Mouse (Mus musculus): ENCODE results near the gene Col5a1. TPM values are rescaled to one million over a fixed set of nuclear protein-coding genes. Genes with fewer than 3 reads are reported as not detected.

Col5a1 gene
- polyA plus RNA-seq, 1 experiment from 2014 or later = 53.3 TPM

DNA sequence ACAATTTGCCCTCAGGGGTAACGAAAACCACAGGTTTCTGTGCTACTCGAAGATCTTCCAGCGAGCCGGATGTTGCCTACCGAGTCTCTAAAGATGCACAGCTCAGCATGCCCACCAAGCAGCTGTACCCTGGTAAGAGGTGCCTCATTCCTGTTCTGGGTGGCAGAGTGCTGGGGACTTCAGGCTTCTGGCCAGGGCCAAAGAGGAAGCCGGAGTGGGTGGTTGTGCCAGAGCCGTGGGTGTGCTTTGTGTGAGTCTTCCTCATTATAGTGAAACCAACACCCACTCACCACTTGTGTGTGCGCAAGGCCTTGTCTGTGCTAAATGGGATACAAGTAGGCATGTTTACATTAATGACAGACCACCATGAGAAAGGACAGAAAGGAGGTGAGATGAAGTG is 35.8 kb downstream of the Col5a1 start:
- H3K9me3 ChIP-seq (replicated peaks) = no peaks in the 10 kb centered on the region
- no peak overlapping the region for H3K4me2 ChIP-seq
- no peak overlapping the region for H3K9ac ChIP-seq
- H3K4me3 ChIP-seq = no peak overlapping the region
- H3K4me1 ChIP-seq (replicated peaks) = peaks cover 33% of the 10 kb centered on the region
- ATAC-seq (ENCODE audit: insufficient number of reproducible peaks, low FRiP score) = no peak
- 88% methylated on average over 8 of the region's 8 CpGs for WGBS
- 0 out of 2 replicates have a peak, but pooled peaks cover 2% of the 10 kb centered on the region for H3K36me3 ChIP-seq
- H3K27ac ChIP-seq (ENCODE audit: poor library complexity, severe bottlenecking) = no peak overlapping the region
- H3K27me3 ChIP-seq (replicated peaks) = no peaks in the 10 kb centered on the region

- H3K9ac ChIP-seq = no peak overlapping the region
- H3K4me2 ChIP-seq = no peak overlapping the region
- no peak for ATAC-seq (ENCODE audit: insufficient number of reproducible peaks, low FRiP score)
- H3K27ac ChIP-seq (ENCODE audit: poor library complexity, severe bottlenecking) = no peak overlapping the region
- WGBS = 80% methylated on average over 6 of the region's 6 CpGs
- H3K9me3 ChIP-seq (replicated peaks) = no peaks in the 10 kb centered on the region
- no peaks in the 10 kb centered on the region for H3K27me3 ChIP-seq (replicated peaks)
- H3K4me1 ChIP-seq (replicated peaks) = peaks cover 17% of the 10 kb centered on the region
- no peak overlapping the region for H3K4me3 ChIP-seq
- H3K36me3 ChIP-seq = 0 out of 2 replicates have a peak, but pooled peaks cover 7% of the 10 kb centered on the region
These were observed 37.5 kb downstream of the Col5a1 start for GRCm38 (mm10) chr2:27923718-27924117.

DNA sequence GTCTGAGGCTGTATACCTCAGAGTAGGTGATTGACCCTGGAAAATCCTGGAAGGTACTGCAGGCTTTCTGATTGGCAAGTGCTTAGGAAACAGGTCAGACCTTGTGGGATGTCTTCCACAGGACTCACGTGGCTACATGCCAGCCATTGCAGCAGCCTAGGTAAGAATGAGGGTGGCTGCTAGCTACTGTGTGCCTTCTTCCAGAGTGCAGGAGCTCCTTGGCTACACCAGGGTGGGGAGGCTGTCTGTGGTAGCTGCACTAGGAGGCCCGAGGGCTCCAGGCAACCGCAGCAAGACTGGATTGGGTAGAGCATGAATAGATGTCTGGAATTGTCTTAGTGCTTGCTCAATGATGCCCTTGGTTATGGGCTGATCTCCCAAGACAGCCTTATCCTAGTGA is 38.2 kb downstream of the Col5a1 start:
- no peaks in the 10 kb centered on the region for H3K9me3 ChIP-seq (replicated peaks)
- H3K36me3 ChIP-seq = peaks cover 10% of the 10 kb centered on the region; the same call in 1 of the 2 replicates
- no peak overlapping the region for H3K4me2 ChIP-seq
- peaks cover 9% of the 10 kb centered on the region for H3K4me1 ChIP-seq (replicated peaks)
- WGBS = 68% methylated on average over 3 of the region's 3 CpGs
- no peak for ATAC-seq (ENCODE audit: insufficient number of reproducible peaks, low FRiP score)
- no peak overlapping the region for H3K4me3 ChIP-seq
- no peaks in the 10 kb centered on the region for H3K27me3 ChIP-seq (replicated peaks)
- H3K27ac ChIP-seq (ENCODE audit: poor library complexity, severe bottlenecking) = no peak overlapping the region
- no peak overlapping the region for H3K9ac ChIP-seq

DNA sequence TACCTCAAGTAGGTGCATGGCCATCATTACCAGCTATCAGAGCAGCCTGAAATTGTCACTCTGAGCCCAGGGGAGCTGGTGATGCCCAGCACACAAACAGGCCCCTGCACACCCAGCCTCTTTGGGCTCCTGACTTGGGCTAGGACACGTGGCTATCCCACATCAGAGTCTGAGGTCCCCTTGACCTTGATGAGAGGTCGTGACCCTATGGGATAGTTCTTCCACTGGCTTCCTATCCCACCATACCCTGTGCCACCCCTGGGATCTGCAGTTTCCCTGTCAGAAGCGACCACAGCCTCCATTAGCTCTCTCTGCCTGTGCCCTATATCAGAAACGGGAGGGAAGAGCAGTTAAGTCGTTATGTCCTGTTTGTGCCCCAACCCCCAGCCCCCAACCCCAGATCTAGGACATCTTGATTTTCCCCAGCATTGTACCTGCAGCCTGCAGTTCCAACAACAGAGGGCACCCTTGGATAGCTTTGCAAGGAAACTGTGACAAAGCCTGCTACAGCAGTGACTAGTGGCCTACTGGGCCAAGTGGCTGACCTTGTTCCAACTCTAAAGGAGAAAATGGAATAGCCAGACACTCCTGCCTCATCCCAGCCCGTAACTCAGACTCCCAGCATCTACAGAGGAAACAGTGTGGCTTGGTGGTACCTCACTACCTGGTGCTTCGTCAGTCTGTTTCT is 40.4 kb downstream of the Col5a1 start:
- peaks cover 16% of the 10 kb centered on the region; the same call in 1 of the 2 replicates for H3K36me3 ChIP-seq
- no peak overlapping the region for H3K4me3 ChIP-seq
- H3K9ac ChIP-seq = no peak overlapping the region
- no peaks in the 10 kb centered on the region for H3K27me3 ChIP-seq (replicated peaks)
- no peak overlapping the region for H3K27ac ChIP-seq (ENCODE audit: poor library complexity, severe bottlenecking)
- 44% methylated on average over 7 of the region's 7 CpGs for WGBS
- H3K4me2 ChIP-seq = no peak overlapping the region
- no peaks in the 10 kb centered on the region for H3K9me3 ChIP-seq (replicated peaks)
- no peak for ATAC-seq (ENCODE audit: insufficient number of reproducible peaks, low FRiP score)
- peaks cover 16% of the 10 kb centered on the region; the same call in 1 of the 2 replicates for H3K4me1 ChIP-seq (replicated peaks)

- no peak for ATAC-seq (ENCODE audit: insufficient number of reproducible peaks, low FRiP score)
- H3K36me3 ChIP-seq = peaks cover 16% of the 10 kb centered on the region; the same call in 1 of the 2 replicates
- 87% methylated on average over 5 of the region's 5 CpGs for WGBS
- H3K9ac ChIP-seq = no peak overlapping the region
- no peak overlapping the region for H3K4me2 ChIP-seq
- peaks cover 42% of the 10 kb centered on the region for H3K4me1 ChIP-seq (replicated peaks)
- H3K4me3 ChIP-seq = no peak overlapping the region
- H3K9me3 ChIP-seq (replicated peaks) = no peaks in the 10 kb centered on the region
- H3K27ac ChIP-seq (ENCODE audit: poor library complexity, severe bottlenecking) = no peak overlapping the region
- H3K27me3 ChIP-seq (replicated peaks) = no peaks in the 10 kb centered on the region
These were observed 44.3 kb downstream of the Col5a1 start for GRCm38 (mm10) chr2:27930471-27931015.

- peaks cover 48% of the 10 kb centered on the region for H3K4me1 ChIP-seq (replicated peaks)
- WGBS = 74% methylated on average over 6 of the region's 6 CpGs
- no peaks in the 10 kb centered on the region for H3K9me3 ChIP-seq (replicated peaks)
- no peak overlapping the region for H3K27ac ChIP-seq (ENCODE audit: poor library complexity, severe bottlenecking)
- no peak for ATAC-seq (ENCODE audit: insufficient number of reproducible peaks, low FRiP score)
- H3K4me3 ChIP-seq = no peak overlapping the region
- no peak overlapping the region for H3K4me2 ChIP-seq
- no peaks in the 10 kb centered on the region for H3K27me3 ChIP-seq (replicated peaks)
- no peak overlapping the region for H3K9ac ChIP-seq
- H3K36me3 ChIP-seq = peaks cover 15% of the 10 kb centered on the region; the same call in 1 of the 2 replicates
These were observed 44.9 kb downstream of the Col5a1 start for GRCm38 (mm10) chr2:27931130-27931529.

- Histone ChIP-seq H3K27me3 (replicated peaks) (no peaks in the 10 kb centered on the region), H3K36me3 (peaks cover 14% of the 10 kb centered on the region; the same call in 1 of the 2 replicates), H3K4me1 (replicated peaks) (peaks cover 56% of the 10 kb centered on the region), H3K4me3 (no peak overlapping the region), H3K27ac (ENCODE audit: poor library complexity, severe bottlenecking) (0 out of 2 replicates have a peak overlapping the region, but pooled peaks have one; percentile 23), H3K9ac (no peak overlapping the region), H3K4me2 (no peak overlapping the region), H3K9me3 (replicated peaks) (no peaks in the 10 kb centered on the region)
- WGBS = 46% methylated on average over 3 of the region's 3 CpGs
- ATAC-seq (ENCODE audit: insufficient number of reproducible peaks, low FRiP score) = no peak
These were observed 45.7 kb downstream of the Col5a1 start for GRCm38 (mm10) chr2:27931971-27932370.

GRCm38 (mm10) chr2:27934269-27934668 is 48.0 kb downstream of the Col5a1 start:
- Histone ChIP-seq H3K27me3 (replicated peaks) (no peaks in the 10 kb centered on the region), H3K4me2 (peak overlapping the region; percentile 53), H3K9ac (peak overlapping the region; percentile 49), H3K4me1 (replicated peaks) (peaks cover 61% of the 10 kb centered on the region), H3K9me3 (replicated peaks) (no peaks in the 10 kb centered on the region), H3K36me3 (peaks cover 12% of the 10 kb centered on the region), H3K27ac (ENCODE audit: poor library complexity, severe bottlenecking) (peak overlapping the region; percentile 92), H3K4me3 (no peak overlapping the region)
- WGBS = 17% methylated on average over 11 of the region's 11 CpGs
- ATAC-seq (ENCODE audit: insufficient number of reproducible peaks, low FRiP score) = peak; percentile 62

DNA sequence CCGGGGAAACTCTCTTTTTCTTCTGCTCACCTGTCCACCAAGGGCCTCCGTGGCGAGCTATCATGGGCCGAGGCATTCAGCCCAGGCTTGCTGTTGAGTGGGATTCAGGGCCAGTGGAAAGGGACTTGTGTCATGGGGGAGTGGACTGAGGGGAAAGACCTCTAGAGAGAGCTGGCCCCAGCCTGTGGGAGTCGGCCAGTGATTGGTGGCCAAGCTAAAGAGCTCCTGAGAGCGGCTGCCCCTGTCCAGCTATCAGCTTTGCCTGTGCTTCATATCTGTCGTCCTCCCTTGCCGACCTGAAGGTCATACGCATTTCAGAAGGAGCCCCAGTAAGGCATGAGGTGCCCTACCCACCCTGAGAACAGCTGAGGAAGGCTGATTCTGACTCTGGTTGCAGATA is 48.6 kb downstream of the Col5a1 start:
- Histone ChIP-seq H3K4me2 (peak overlapping the region; percentile 53), H3K36me3 (peaks cover 7% of the 10 kb centered on the region), H3K4me3 (no peak overlapping the region), H3K27me3 (replicated peaks) (no peaks in the 10 kb centered on the region), H3K27ac (ENCODE audit: poor library complexity, severe bottlenecking) (peak overlapping the region; percentile 92), H3K9me3 (replicated peaks) (no peaks in the 10 kb centered on the region), H3K9ac (peak overlapping the region; percentile 49), H3K4me1 (replicated peaks) (peaks cover 66% of the 10 kb centered on the region)
- WGBS = 40% methylated on average over 9 of the region's 9 CpGs
- peak; percentile 44; the same call in 1 of the 2 replicates for ATAC-seq (ENCODE audit: insufficient number of reproducible peaks, low FRiP score)

- Histone ChIP-seq H3K4me2 (no peak overlapping the region), H3K4me1 (replicated peaks) (peaks cover 67% of the 10 kb centered on the region), H3K27ac (ENCODE audit: poor library complexity, severe bottlenecking) (peak overlapping the region; percentile 92), H3K4me3 (no peak overlapping the region), H3K36me3 (peaks cover 5% of the 10 kb centered on the region), H3K9ac (no peak overlapping the region), H3K9me3 (replicated peaks) (no peaks in the 10 kb centered on the region), H3K27me3 (replicated peaks) (no peaks in the 10 kb centered on the region)
- 84% methylated on average over 2 of the region's 2 CpGs for WGBS
- no peak for ATAC-seq (ENCODE audit: insufficient number of reproducible peaks, low FRiP score)
These were observed 49.2 kb downstream of the Col5a1 start for GRCm38 (mm10) chr2:27935441-27935840.

DNA sequence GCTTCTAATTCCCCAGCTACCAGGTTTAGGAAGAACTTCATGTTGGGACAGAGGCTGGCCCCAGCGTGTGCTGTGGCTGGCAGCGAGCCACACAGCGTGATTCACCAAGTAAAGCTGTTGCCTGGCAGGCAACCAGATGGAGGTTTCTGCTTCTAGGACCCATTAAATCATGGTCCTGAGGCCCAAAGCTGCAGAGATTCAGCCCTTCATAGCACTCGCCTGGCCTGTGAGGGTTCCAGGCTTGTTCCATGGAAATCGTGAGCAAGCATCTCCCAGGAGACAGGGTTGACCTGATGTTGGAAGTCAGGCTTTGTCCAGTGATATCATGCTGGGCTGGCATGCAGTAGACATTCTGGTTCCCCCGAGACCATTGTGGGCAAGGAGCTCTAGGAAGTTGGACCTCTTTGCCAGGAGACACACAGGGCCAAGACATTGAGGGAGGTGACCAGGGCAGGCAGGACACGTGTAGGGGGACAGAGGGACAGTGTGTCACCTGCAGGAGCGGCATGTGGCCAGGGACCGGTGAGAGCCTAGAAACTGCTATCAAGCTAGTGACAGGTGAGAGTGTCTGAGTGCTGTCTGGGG is 50.5 kb downstream of the Col5a1 start:
- Histone ChIP-seq H3K4me1 (replicated peaks) (peaks cover 59% of the 10 kb centered on the region), H3K9ac (no peak overlapping the region), H3K36me3 (peaks cover 10% of the 10 kb centered on the region), H3K27ac (ENCODE audit: poor library complexity, severe bottlenecking) (peak overlapping the region; percentile 44), H3K4me2 (0 out of 2 replicates have a peak overlapping the region, but pooled peaks have one; percentile 4), H3K27me3 (replicated peaks) (no peaks in the 10 kb centered on the region), H3K4me3 (no peak overlapping the region), H3K9me3 (replicated peaks) (no peaks in the 10 kb centered on the region)
- ATAC-seq (ENCODE audit: insufficient number of reproducible peaks, low FRiP score) = no peak
- WGBS = 57% methylated on average over 9 of the region's 9 CpGs

Data from heart, embryonic 12.5 days (tissue).